In the genomic region with DNA sequence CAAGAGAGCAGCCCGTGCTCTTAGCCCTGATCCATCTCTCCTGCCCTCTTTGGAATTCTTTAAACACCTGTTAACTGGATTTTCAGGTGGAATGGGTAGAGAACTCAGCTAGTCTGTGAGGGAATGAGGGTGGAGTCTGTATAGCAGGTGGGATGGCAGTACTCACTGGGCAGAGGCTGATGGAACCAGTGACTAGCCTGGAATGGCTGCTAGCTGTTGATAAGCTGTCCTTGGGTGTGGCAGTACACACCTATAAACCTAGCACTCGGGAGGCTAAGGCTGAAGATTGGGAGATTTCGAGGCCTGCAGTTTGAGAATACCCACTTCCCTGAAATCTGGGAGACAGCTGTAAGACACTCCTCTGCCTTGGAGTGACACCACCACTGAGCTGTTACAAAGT, we compare ENCODE assay signal across 21 mouse cellular contexts. TPM values are rescaled to one million over a fixed set of nuclear protein-coding genes. Genes with fewer than 3 reads are reported as not detected.
A peak's percentile ranks its signal among the peaks of the same experiment; 100 is the strongest.
DNase-seq lines count a peak whose midpoint lies in the region; ATAC-seq lines count a peak whose summit lies in the region.
"Had no signal": no experiment of that assay in that cellular context is flagged by ENCODE, and none has a peak within 500 bp of the region (broad histone marks: within the 10 kb centered on the region; RNA-seq: fewer than 3 reads in every experiment).

No protein-coding gene starts in this region.

- H3K4me2 ChIP-seq in liver, embryonic 11.5 days = no peak overlapping the region
- no peak overlapping the region for H3K4me2 ChIP-seq in forebrain, embryonic 13.5 days
- H3K4me2 ChIP-seq: forebrain, embryonic 12.5 days; heart, embryonic 11.5 days; lung, embryonic 14.5 days; midbrain, embryonic 11.5 days had no signal

- H3K4me1 ChIP-seq in liver, embryonic 11.5 days (replicated peaks; ENCODE audit: control insufficient read depth, insufficient read depth, low read length) = peaks cover 9% of the 10 kb centered on the region
- peaks cover 8% of the 10 kb centered on the region; the same call in 1 of the 2 replicates for H3K4me1 ChIP-seq in forebrain, embryonic 13.5 days
- H3K4me1 ChIP-seq: forebrain, embryonic 12.5 days had no signal

- no peaks in the 10 kb centered on the region for H3K9me3 ChIP-seq in liver, embryonic 11.5 days (ENCODE audit: control insufficient read depth, low read length)
- H3K9me3 ChIP-seq in forebrain, embryonic 13.5 days (replicated peaks) = no peaks in the 10 kb centered on the region
- H3K9me3 ChIP-seq: forebrain, embryonic 12.5 days had no signal

- peaks cover 2% of the 10 kb centered on the region; the same call in 1 of the 2 replicates for H3K36me3 ChIP-seq in liver, embryonic 11.5 days (ENCODE audit: control insufficient read depth, insufficient read depth, low read length)
- H3K36me3 ChIP-seq in forebrain, embryonic 13.5 days (ENCODE audit: poor library complexity, severe bottlenecking) = peaks cover 33% of the 10 kb centered on the region

- peak; percentile 95 for ATAC-seq in erythroblast, adult 5-6 weeks (replicated peaks; ENCODE audit: low FRiP score, poor library complexity, severe bottlenecking)
- ATAC-seq in liver, embryonic 11.5 days (replicated peaks; ENCODE audit: low FRiP score) = peak; percentile 73; the same call in 1 of the 2 replicates
- ATAC-seq in megakaryocyte progenitor cell, adult 5-6 weeks (replicated peaks; ENCODE audit: poor library complexity) = peak; percentile 27; the same call in 1 of the 2 replicates
- ATAC-seq in forebrain, embryonic 13.5 days = no peak
- ATAC-seq: Patski had no signal

- WGBS in liver, embryonic 11.5 days = 60% methylated on average over 3 of the region's 3 CpGs
- WGBS in forebrain, embryonic 13.5 days = 92% methylated on average over 3 of the region's 3 CpGs

- H3K27ac ChIP-seq in liver, embryonic 11.5 days (ENCODE audit: low read depth, low read length) = no peak overlapping the region
- no peak overlapping the region for H3K27ac ChIP-seq in forebrain, embryonic 13.5 days
- H3K27ac ChIP-seq: forebrain, embryonic 12.5 days; left cerebral cortex, adult 2 months had no signal

- H3K27me3 ChIP-seq in liver, embryonic 11.5 days (replicated peaks; ENCODE audit: control insufficient read depth, insufficient read depth, low read length) = no peaks in the 10 kb centered on the region
- H3K27me3 ChIP-seq in forebrain, embryonic 13.5 days = no peaks in the 10 kb centered on the region
- H3K27me3 ChIP-seq: forebrain, embryonic 12.5 days; Patski had no signal

- no peak overlapping the region for H3K4me3 ChIP-seq in liver, embryonic 11.5 days (ENCODE audit: low read depth, low read length)
- no peak overlapping the region for H3K4me3 ChIP-seq in forebrain, embryonic 13.5 days
- H3K4me3 ChIP-seq: forebrain, embryonic 12.5 days; left cerebral cortex, adult 2 months had no signal

- DNase-seq in liver, embryonic 11.5 days (ENCODE audit: low spot score) = no peak
- DNase-seq in layer of hippocampus, adult 9-10 months (ENCODE audit: low spot score) = no peak
- no peak for DNase-seq in heart, adult 11 months
- no peak for DNase-seq in spleen, postnatal 4 days (ENCODE audit: low spot score in 2 of 2)
- DNase-seq: adrenal gland, postnatal 25 days; cerebellum, adult 8-10 months; gastrocnemius, postnatal 36 days; heart, postnatal 10 days; kidney, adult 8-10 months; kidney, postnatal 25 days; lung, embryonic 14.5 days; lung, postnatal 4 days; spleen, adult 18-20 months had no signal

- no peak overlapping the region for H3K9ac ChIP-seq in liver, embryonic 11.5 days (ENCODE audit: low read depth, low read length)
- H3K9ac ChIP-seq in forebrain, embryonic 13.5 days = no peak overlapping the region
- H3K9ac ChIP-seq: forebrain, embryonic 12.5 days; lung, embryonic 14.5 days had no signal

RNA-seq across cellular contexts. Expression of a gene that starts 42.1 kb away (rescaled TPM):
- total RNA-seq in erythroblast, adult 5-6 weeks (2015; ENCODE audit: low replicate concordance) = not detected in 2 replicates
- total RNA-seq in erythroblast, adult 5-6 weeks (2017; ENCODE audit: low replicate concordance) = not detected in 2 replicates
- 2.1 and 6.8 TPM in 2 replicates for polyA plus RNA-seq in liver, embryonic 11.5 days (2014; fragmentation: Nextera tagmentation; extraction: Ambion mirVana)
- total RNA-seq in megakaryocyte progenitor cell, adult 5-6 weeks (2015) = not detected in 2 replicates
- total RNA-seq in megakaryocyte progenitor cell, adult 5-6 weeks (2017) = not detected in 2 replicates
- polyA plus RNA-seq in forebrain, embryonic 13.5 days (2015; fragmentation: Nextera tagmentation; extraction: Ambion mirVana) = 0.40 and 1.8 TPM in 2 replicates
- total RNA-seq: adrenal gland, postnatal 25 days; left cerebral cortex, adult 2 months had no signal

RNA-seq across cellular contexts. Expression of a gene that starts 43.3 kb away (rescaled TPM):
- total RNA-seq in erythroblast, adult 5-6 weeks (2015; ENCODE audit: low replicate concordance) = 14.0 and 58.5 TPM in 2 replicates
- 20.8 and 29.3 TPM in 2 replicates for total RNA-seq in erythroblast, adult 5-6 weeks (2017; ENCODE audit: low replicate concordance)
- polyA plus RNA-seq in liver, embryonic 11.5 days (2014; fragmentation: Nextera tagmentation; extraction: Ambion mirVana) = 161 TPM in 2 replicates
- 98.7 and 112 TPM in 2 replicates for total RNA-seq in megakaryocyte progenitor cell, adult 5-6 weeks (2015)
- total RNA-seq in megakaryocyte progenitor cell, adult 5-6 weeks (2017) = 75.3 and 92.6 TPM in 2 replicates
- polyA plus RNA-seq in forebrain, embryonic 13.5 days (2015; fragmentation: Nextera tagmentation; extraction: Ambion mirVana) = 146 and 152 TPM in 2 replicates

RNA-seq across cellular contexts. Expression of a gene that starts 45.6 kb away (rescaled TPM):
- total RNA-seq in erythroblast, adult 5-6 weeks (2015; ENCODE audit: low replicate concordance) = 6.9 and 15.6 TPM in 2 replicates
- 12.0 and 12.4 TPM in 2 replicates for total RNA-seq in erythroblast, adult 5-6 weeks (2017; ENCODE audit: low replicate concordance)
- 8.0 TPM in 2 replicates for polyA plus RNA-seq in liver, embryonic 11.5 days (2014; fragmentation: Nextera tagmentation; extraction: Ambion mirVana)
- total RNA-seq in megakaryocyte progenitor cell, adult 5-6 weeks (2015) = 20.1 and 24.1 TPM in 2 replicates
- total RNA-seq in megakaryocyte progenitor cell, adult 5-6 weeks (2017) = 10.3 and 19.3 TPM in 2 replicates
- polyA plus RNA-seq in forebrain, embryonic 13.5 days (2015; fragmentation: Nextera tagmentation; extraction: Ambion mirVana) = 2.1 and 2.2 TPM in 2 replicates

RNA-seq across cellular contexts. Expression of a gene that starts 47.4 kb away (rescaled TPM):
- total RNA-seq in erythroblast, adult 5-6 weeks (2015; ENCODE audit: low replicate concordance) = not detected in 2 replicates
- not detected in 2 replicates for total RNA-seq in erythroblast, adult 5-6 weeks (2017; ENCODE audit: low replicate concordance)
- 11.0 and 11.7 TPM in 2 replicates for polyA plus RNA-seq in liver, embryonic 11.5 days (2014; fragmentation: Nextera tagmentation; extraction: Ambion mirVana)
- total RNA-seq in megakaryocyte progenitor cell, adult 5-6 weeks (2015) = 0.15 TPM in 1 of 2 replicates, not detected in the other
- total RNA-seq in megakaryocyte progenitor cell, adult 5-6 weeks (2017) = 0.92 TPM in 1 of 2 replicates, not detected in the other
- polyA plus RNA-seq in forebrain, embryonic 13.5 days (2015; fragmentation: Nextera tagmentation; extraction: Ambion mirVana) = 5.5 and 5.9 TPM in 2 replicates
